Mouse (Mus musculus) retina, embryonic 14.5 days (tissue): ENCODE results near the gene Sf3b3.
"Not testable (repeated sequence)": the region's sequence is repeated elsewhere in the genome, so short reads cannot be mapped to it uniquely, and the experiment has no call there.

Experiments used
- DNase-seq: peaks from one replicate; pipeline ENCODE4 v3.0.0-alpha.2; 2015; ENCODE audit warnings: low spot score

Sf3b3 gene

GRCm38 (mm10) chr8:110846405-110847170, at the start of gene Sf3b3, which contains the start of gene Cog4:
Sf3b3 (minus strand) TSS chr8:110846787.
Cog4 (plus strand) TSS chr8:110846600.
- DNase-seq, result peak; percentile 93

- no peak for DNase-seq
Observed at GRCm38 (mm10) chr8:110895812-110896211, 49.2 kb upstream of the Sf3b3 start.

- DNase-seq, result no peak
Observed at GRCm38 (mm10) chr8:110895254-110895653, 48.7 kb upstream of the Sf3b3 start.

DNA sequence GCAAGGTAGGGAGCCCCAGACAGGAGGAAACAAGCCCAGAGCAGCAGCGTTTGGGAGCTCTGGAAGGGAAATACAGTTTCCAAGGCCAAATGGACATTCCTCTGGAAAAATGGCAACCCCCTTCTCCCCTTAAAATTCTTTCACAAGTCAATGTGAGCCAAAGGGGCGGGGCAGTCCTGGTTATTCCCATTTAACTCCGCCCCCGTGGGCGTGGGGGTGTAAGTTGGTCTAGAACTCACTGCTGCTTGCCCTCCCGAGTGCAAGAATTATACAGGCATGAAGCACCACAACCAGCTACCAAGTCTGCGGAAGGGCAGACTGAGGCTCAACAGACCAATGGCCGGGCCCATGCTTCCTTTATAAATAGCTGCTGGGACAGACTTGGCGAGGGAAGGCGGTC, 48.3 kb upstream of the Sf3b3 start:
- DNase-seq, result no peak

DNA sequence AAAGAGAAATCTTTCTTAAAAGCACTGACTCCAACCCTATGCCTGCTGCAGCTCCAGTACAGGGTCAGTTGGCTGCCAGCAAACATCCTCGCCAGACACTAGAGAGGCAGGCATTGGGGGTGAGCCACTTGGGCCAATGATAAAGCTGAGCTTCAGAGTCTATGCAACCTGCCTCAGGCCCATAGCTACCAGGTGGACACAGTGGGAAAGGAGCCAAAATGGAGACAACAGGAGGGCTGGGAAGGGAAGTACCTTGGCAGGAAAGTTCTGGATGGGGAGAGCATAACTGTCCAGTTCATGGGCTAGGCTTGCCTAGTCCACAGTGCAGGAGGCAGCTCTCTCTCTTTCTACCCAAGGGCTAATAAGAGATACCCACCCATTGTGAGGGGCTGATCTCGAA, 46.3 kb upstream of the Sf3b3 start:
- no peak for DNase-seq

DNA sequence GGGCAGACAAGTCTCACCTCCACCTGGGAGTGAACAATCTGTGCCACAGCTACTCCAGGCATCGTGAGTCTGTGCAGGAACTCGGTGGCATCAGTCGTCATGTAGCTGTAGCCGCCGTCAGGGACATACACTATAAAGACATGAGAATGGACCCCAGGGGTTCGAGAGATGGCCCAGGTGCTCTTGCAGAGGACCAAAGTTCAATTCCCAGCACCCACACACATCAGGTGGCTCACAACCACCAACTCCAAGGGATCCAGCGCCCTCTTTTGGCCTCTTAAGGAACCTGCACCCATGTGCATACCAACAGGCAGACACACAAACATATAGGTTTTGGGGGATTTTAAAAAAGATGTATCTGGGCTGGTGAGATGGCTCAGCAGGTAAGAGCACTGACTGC, 45.5 kb upstream of the Sf3b3 start:
- DNase-seq, result no peak

GRCm38 (mm10) chr8:110889904-110890470, 43.4 kb upstream of the Sf3b3 start:
- DNase-seq, result no peak

DNA sequence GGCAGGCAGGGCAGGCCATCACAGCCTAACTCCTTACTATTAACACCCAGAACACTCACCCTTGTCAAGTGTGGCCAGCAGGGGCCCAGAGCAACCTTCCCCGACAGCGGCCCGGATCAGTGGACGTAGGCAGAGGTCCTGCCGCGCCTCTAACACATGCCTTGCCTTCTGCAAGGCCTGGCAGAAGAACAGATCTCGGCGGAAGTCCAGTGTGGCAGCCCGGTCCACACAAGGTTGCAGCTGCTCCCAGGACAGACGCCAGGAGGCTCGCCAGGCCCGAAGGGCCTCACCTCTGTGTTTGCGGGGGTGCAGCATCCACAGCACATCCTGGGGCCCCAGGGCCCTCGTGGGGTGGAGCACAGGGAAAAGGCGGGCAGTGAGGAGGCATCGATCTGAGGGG, 42.3 kb upstream of the Sf3b3 start:
- DNase-seq, result no peak

DNA sequence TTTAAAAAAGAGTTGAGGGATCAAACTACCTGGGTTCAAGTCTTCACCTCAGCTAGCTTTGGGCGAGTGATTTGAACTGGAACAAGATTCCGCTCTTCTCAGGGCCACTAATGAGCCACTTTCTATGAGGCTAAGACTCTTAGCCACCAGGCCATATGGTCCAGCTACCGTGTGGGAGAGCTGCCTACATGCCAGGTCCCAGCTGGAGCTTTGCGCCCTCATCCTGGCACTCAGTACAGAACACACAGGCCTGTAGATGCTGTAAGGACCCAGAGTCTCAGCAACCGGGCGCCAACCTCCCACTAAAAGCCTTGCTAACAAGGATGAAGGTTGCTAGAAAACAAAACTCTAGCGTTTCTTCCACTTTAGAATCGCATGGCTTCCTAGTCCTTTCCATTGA, 41.9 kb upstream of the Sf3b3 start:
- DNase-seq, result no peak

GRCm38 (mm10) chr8:110887551-110887950, 41.0 kb upstream of the Sf3b3 start:
- no peak for DNase-seq

DNA sequence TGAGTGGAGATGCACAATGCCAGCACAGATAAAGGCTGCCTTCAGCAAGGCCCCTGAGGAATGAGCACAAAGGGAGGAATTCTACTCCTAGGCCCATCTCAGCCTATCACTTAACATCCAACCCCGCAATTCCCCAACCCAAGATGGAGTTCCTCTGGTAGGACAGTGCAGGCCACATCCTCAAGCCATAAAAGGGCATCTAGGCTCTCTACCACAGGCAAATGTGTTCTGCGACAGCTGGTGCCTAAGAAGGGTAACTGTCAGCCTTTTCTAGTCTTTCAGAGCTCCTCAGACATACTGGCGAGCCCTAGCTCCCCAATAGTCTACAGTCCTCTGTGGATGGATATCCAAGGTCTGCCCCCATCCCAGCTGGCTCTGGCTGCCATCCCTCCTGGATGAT, 40.0 kb upstream of the Sf3b3 start:
- no peak for DNase-seq

DNA sequence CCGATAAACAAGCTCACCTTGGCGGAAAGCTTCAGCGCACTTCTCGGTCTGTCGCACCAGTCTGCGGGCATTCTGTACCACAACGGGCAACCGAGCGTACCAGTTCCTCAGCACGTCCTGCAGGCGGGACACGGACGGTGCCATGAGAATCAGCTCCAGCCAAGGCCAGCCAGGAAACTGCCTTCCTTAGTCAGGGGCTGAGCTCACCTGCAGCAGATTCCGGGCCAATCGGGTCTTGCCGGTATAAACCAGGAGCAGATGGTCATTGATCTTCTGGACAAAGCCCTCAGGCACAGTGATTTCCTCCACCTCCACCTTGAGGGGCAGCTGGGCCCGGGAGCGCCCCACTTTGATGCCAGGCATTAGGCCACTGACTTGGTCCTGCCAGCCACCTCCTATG, 37.2 kb upstream of the Sf3b3 start:
- no peak for DNase-seq

GRCm38 (mm10) chr8:110881741-110882310, 35.2 kb upstream of the Sf3b3 start:
- no peak for DNase-seq

GRCm38 (mm10) chr8:110877862-110878261, 31.3 kb upstream of the Sf3b3 start:
- DNase-seq, result no peak

DNA sequence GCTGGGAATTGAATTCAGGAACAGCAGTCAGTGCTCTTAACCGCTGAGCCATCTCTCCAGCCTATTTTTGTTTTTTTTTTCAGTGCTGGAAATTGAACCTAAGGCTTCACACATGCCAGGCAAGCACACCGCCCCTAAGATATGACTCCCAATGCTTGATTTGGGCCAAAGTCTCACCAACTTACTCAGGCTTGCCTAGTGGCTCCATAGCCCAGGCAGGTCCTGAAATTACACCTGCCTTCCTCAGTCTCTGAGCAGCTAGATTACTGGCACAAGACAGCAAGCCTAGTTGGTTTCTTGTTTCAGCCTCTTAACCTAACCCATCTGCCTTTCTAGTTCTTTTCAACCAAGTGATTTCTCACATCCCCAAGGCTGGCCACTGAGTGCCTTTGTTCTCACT, 23.9 kb upstream of the Sf3b3 start:
- DNase-seq, result no peak

DNA sequence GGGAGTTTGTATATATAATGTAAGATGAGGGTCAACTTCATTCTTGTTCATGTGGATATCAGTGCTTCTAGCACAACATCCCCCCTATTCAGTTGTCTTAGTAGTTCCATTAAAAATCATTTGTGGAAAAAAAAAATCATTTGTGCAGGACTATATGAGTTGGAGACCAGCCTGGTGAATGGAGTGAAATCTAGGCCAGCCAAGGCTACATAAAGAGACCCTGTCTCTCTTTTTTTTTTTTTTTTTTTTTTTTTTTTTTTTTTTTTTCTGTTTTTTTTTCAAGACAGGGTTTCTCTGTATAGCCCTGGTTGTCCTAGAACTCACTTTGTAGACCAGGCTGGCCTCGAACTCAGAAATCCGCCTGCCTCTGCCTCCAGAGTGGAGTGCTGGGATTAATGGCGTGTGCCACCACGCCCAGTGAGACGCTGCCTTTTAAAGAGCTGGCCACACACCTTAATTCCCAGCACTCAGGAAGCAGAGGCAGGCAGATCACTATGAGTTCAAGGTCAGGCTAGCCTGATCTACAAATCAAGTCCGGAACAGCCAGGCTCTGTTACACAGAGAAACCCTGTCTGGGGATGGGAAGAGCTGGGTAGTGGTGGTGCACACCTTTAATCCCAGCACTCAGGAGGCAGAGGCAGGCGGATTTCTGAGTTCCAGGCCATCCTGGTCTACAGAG, 14.9 kb upstream of the Sf3b3 start:
- not testable (repeated sequence) for DNase-seq

DNA sequence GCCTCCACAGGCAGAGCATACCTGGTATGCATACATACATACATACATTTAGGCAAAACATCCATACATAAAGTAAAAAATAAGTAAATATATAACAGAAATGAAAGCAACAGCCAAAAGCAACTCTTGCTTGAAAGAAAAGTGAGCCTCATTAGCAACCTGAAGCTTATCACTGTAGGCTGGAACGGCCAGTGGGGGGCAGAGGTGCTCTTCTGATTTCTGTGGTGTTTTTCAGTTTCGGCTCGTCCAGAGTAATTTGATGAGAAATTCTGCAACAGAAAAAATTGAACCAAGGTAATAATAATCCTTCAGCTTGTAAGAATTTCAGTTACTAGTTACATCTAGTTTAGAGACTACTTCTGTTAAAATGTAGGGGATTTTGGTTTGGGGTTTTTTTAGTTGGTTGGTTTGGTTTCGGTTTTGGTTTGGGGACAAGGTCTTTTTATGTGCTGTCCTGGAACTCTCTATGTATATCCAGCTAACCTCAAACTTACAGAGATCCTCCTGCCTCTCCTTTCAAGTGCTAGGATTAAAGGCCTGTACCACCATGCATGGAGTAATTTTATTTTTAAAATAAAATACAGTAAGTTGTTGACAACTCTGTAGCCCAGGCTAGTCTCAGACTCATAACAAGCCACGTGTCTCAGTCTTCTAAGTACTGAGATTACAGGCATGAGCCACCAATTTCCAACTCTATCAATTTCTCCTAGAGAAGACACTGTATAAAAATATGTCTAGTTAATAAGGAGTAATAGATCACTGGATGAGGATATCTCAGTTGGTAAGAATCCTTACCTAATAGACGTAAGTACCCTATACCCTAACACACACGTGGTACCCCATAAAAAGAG, 13.3 kb upstream of the Sf3b3 start:
- peak; percentile 53 for DNase-seq

GRCm38 (mm10) chr8:110856760-110857461, 10.3 kb upstream of the Sf3b3 start:
- no peak for DNase-seq

DNA sequence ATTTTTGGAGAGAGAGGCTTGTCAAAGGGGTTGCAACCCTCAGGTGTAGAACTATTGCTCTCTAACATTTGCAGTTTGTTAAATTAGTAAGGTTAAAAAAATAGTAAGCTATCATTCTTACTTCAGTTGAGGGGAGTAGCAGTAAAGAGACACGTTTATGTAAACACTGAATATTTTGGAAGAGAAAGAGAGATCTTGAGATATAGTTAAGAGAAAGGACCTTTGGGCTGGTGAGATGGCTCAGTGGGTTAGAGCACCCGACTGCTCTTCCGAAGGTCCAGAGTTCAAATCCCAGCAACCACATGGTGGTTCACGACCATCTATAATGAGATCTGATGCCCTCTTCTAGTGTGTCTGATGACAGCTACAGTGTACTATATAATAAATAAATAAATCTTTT, 9.5 kb upstream of the Sf3b3 start:
- not testable (repeated sequence) for DNase-seq

GRCm38 (mm10) chr8:110851186-110851585, 4.6 kb upstream of the Sf3b3 start:
- DNase-seq, result no peak
